Mouse (Mus musculus) forebrain, embryonic 12.5 days (tissue): ENCODE results near the gene Klhl25. TPM values are rescaled to one million over a fixed set of nuclear protein-coding genes. Genes with fewer than 3 reads are reported as not detected.
A peak's percentile ranks its signal among the peaks of the same experiment; 100 is the strongest.
"Not testable (repeated sequence)": the region's sequence is repeated elsewhere in the genome, so short reads cannot be mapped to it uniquely, and the experiment has no call there.

Source experiments
- ATAC-seq: fragments of 200-750 bp; cut with Nextera tagmentation; 2 replicates; pipeline ENCODE4 v1.8.0; 2017; ENCODE audit warnings: moderate TSS enrichment; ENCODE audit not compliant: low FRiP score
- H3K27ac ChIP-seq: fragments of 300-500 bp; sonication (generic); 2 replicates; pipeline ENCODE4 v1.5.1; 2016; ENCODE audit warnings: mild to moderate bottlenecking
- H3K27me3 ChIP-seq: fragments of 300-500 bp; sonication (generic); 2 replicates; pipeline ENCODE4 v1.6.1; 2016; ENCODE audit warnings: mild to moderate bottlenecking
- H3K36me3 ChIP-seq: fragments of 300-500 bp; sonication (generic); replicated peaks from 2 replicates; pipeline ENCODE4 v1.6.1; 2016; ENCODE audit warnings: mild to moderate bottlenecking
- H3K4me1 ChIP-seq: fragments of 300-500 bp; sonication (generic); 2 replicates; pipeline ENCODE4 v1.6.1; 2016
- H3K4me2 ChIP-seq: fragments of 300-500 bp; sonication (generic); 2 replicates; pipeline ENCODE4 v1.6.1; 2016; ENCODE audit warnings: mild to moderate bottlenecking, moderate library complexity
- H3K4me3 ChIP-seq: fragments of 300-500 bp; sonication (generic); replicated peaks from 2 replicates; pipeline ENCODE4 v1.5.1; 2016; ENCODE audit warnings: mild to moderate bottlenecking
- H3K9ac ChIP-seq: fragments of 300-500 bp; sonication (generic); 2 replicates; pipeline ENCODE4 v1.6.1; 2016; ENCODE audit warnings: mild to moderate bottlenecking
- H3K9me3 ChIP-seq: fragments of 300-500 bp; sonication (generic); 2 replicates; pipeline ENCODE4 v1.6.1; 2016
- WGBS: fragments of 180-500 bp; shearing (Covaris S2); methylation state at CpG from one replicate; pipeline ENCODE4 v1.1.7; 2016; 5-methylcytosine and 5-hydroxymethylcytosine counted together
- polyA plus RNA-seq: library from polyadenylated mRNA; unstranded; fragments of >200 nt; fragmentation: Nextera tagmentation; extraction: Ambion mirVana; gene quantifications from 2 replicates; pipeline ENCODE4 v1.2.1, GENCODE M21; 2016

Gene Klhl25
- polyA plus RNA-seq, 1 experiment from 2014 or later = 25.6 TPM

DNA sequence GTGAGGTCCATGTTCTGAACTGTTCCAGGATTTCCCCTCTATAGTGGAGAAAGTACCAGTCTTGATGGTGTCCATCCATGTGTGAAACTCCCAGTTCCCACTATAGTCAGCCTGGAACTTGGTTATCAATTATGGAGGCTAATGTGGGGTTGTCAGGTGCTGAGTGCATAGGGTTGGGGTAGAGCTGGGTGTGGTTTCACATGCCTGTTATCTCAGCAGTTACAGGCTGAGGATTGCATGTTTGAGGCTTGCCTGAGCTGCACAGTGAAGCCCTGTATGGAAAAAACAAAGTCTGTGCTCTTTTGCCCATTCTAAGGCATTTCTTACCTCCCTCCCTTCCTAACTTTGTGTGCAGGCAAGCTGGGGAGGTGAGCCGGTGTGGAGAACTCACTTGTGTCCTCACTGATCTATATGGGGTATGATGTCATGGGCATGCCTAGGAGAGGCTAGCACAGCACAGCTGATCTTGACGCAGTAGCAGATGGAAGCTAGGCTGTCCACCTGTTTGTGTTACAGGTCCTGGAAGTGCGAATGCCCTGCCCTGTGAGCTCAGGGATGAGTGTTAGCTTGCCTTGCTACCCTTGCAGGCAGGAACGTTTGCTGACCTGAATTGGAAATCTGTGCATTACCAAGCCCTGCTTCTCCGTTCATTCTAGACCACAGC, 15.3 kb downstream of the Klhl25 start:
- not testable (repeated sequence) for H3K4me2 ChIP-seq, H3K27ac ChIP-seq, H3K27me3 ChIP-seq, H3K4me3 ChIP-seq, H3K9me3 ChIP-seq, ATAC-seq, H3K9ac ChIP-seq, H3K4me1 ChIP-seq
- H3K36me3 ChIP-seq = peaks cover 57% of the 10 kb centered on the region
- 91% methylated on average over 5 of the region's 5 CpGs for WGBS

DNA sequence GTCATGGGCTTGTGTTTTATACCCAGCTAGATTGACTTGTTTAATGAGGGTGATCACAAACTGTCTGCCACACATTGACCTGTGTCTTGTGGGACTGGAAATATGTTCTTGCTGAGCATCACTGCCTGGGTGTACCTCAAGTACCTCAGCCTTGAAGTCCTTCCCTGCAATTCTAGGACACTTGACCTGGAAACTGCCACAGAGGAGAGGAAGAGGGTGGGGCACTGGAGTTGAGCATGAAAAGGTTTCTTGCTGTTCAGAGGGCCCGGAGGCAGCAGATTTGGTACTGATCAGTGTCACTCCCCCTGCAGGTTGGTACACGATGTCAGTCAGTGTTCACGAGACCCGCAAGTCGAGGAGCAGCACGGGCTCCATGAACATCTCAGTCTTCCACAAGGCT, 16.9 kb downstream of the Klhl25 start:
- 95% methylated on average over 6 of the region's 6 CpGs for WGBS
- H3K4me3 ChIP-seq = no peak overlapping the region
- no peak overlapping the region for H3K27ac ChIP-seq
- no peaks in the 10 kb centered on the region for H3K9me3 ChIP-seq
- ATAC-seq = no peak
- no peak overlapping the region for H3K9ac ChIP-seq
- H3K36me3 ChIP-seq = peaks cover 60% of the 10 kb centered on the region
- 0 out of 2 replicates have a peak, but pooled peaks cover under 1% of the 10 kb centered on the region for H3K4me1 ChIP-seq
- no peaks in the 10 kb centered on the region for H3K27me3 ChIP-seq
- no peak overlapping the region for H3K4me2 ChIP-seq

GRCm38 (mm10) chr7:75866557-75866956, 18.4 kb downstream of the Klhl25 start:
- WGBS = 95% methylated on average over 13 of the region's 13 CpGs

GRCm38 (mm10) chr7:75868687-75869086, 20.6 kb downstream of the Klhl25 start:
- 89% methylated on average over 2 of the region's 2 CpGs for WGBS
- ATAC-seq = no peak
- H3K27me3 ChIP-seq = no peaks in the 10 kb centered on the region

More at GRCm38 (mm10) chr7:75866557-75866956, 18.4 kb downstream of the Klhl25 start:
- Histone ChIP-seq H3K4me1 (no peaks in the 10 kb centered on the region), H3K4me2 (no peak overlapping the region), H3K27ac (no peak overlapping the region), H3K4me3 (no peak overlapping the region), H3K27me3 (no peaks in the 10 kb centered on the region), H3K36me3 (peaks cover 72% of the 10 kb centered on the region), H3K9ac (no peak overlapping the region), H3K9me3 (no peaks in the 10 kb centered on the region)
- ATAC-seq = no peak

GRCm38 (mm10) chr7:75870551-75870950, 22.4 kb downstream of the Klhl25 start:
- H3K36me3 ChIP-seq = peaks cover 87% of the 10 kb centered on the region
- H3K4me2 ChIP-seq = no peak overlapping the region
- H3K9ac ChIP-seq = no peak overlapping the region
- H3K27me3 ChIP-seq = no peaks in the 10 kb centered on the region
- ATAC-seq = no peak
- H3K9me3 ChIP-seq = no peaks in the 10 kb centered on the region
- H3K27ac ChIP-seq = no peak overlapping the region
- no peak overlapping the region for H3K4me3 ChIP-seq
- H3K4me1 ChIP-seq = no peaks in the 10 kb centered on the region
- 82% methylated on average over 9 of the region's 9 CpGs for WGBS

More at GRCm38 (mm10) chr7:75868687-75869086, 20.6 kb downstream of the Klhl25 start:
- Histone ChIP-seq H3K9ac (no peak overlapping the region), H3K27ac (no peak overlapping the region), H3K36me3 (peaks cover 89% of the 10 kb centered on the region), H3K4me1 (no peaks in the 10 kb centered on the region), H3K4me3 (no peak overlapping the region), H3K9me3 (no peaks in the 10 kb centered on the region), H3K4me2 (no peak overlapping the region)

DNA sequence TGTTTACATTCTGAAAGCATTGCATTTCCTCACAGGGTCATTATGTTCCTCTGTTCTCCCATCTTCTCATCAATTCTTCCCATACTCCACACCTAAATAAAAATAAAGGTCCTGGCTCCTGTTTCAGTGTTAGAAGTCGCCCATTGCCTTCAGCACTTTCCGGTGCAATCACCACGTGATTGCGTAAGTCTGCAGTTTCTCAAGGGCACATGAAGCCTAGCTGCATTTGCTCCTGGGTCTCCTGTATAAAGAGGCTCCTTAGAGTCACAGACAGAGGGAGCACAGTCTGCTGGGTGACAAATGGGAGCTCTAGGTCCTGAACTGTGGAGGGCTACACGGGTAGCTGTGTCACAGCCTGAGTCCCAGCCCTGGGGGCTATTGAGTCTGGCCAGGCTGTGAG, 24.1 kb downstream of the Klhl25 start:
- no peak overlapping the region for H3K27ac ChIP-seq
- H3K36me3 ChIP-seq = peaks cover 71% of the 10 kb centered on the region
- no peak overlapping the region for H3K9ac ChIP-seq
- WGBS = 87% methylated on average over 5 of the region's 5 CpGs
- no peaks in the 10 kb centered on the region for H3K4me1 ChIP-seq
- H3K4me3 ChIP-seq = no peak overlapping the region
- ATAC-seq = no peak
- no peaks in the 10 kb centered on the region for H3K27me3 ChIP-seq
- H3K9me3 ChIP-seq = no peaks in the 10 kb centered on the region
- no peak overlapping the region for H3K4me2 ChIP-seq

GRCm38 (mm10) chr7:75872697-75873096, 24.6 kb downstream of the Klhl25 start:
- Histone ChIP-seq H3K4me3 (no peak overlapping the region), H3K4me1 (no peaks in the 10 kb centered on the region), H3K9me3 (no peaks in the 10 kb centered on the region), H3K9ac (no peak overlapping the region), H3K4me2 (no peak overlapping the region), H3K27ac (no peak overlapping the region), H3K36me3 (peaks cover 67% of the 10 kb centered on the region), H3K27me3 (no peaks in the 10 kb centered on the region)
- WGBS = 90% methylated on average over 8 of the region's 8 CpGs
- ATAC-seq = no peak

DNA sequence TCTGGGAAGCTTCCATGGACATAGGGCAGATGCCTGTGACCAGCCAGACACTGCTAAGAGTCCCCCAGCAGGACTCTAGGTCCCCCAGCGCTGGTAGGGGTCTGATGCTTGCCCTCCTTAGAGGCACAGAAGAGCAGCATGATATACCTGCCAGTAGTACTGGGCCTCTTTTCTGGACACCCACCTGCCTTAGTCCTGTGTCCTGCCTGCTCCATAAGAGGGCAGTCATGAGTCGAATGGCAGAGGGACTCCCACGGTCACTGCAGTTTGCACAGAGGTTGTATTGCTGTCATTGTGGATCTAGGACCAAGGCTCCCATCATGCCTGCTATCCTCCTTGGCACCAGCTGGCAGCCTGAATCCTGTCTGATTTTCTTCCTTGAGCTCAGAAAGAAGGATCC, 25.1 kb downstream of the Klhl25 start:
- H3K4me3 ChIP-seq = no peak overlapping the region
- no peak overlapping the region for H3K27ac ChIP-seq
- H3K9ac ChIP-seq = no peak overlapping the region
- WGBS = 71% methylated on average over 3 of the region's 3 CpGs
- no peak for ATAC-seq
- H3K4me2 ChIP-seq = no peak overlapping the region
- no peaks in the 10 kb centered on the region for H3K4me1 ChIP-seq
- no peaks in the 10 kb centered on the region for H3K27me3 ChIP-seq
- H3K36me3 ChIP-seq = peaks cover 64% of the 10 kb centered on the region
- no peaks in the 10 kb centered on the region for H3K9me3 ChIP-seq

DNA sequence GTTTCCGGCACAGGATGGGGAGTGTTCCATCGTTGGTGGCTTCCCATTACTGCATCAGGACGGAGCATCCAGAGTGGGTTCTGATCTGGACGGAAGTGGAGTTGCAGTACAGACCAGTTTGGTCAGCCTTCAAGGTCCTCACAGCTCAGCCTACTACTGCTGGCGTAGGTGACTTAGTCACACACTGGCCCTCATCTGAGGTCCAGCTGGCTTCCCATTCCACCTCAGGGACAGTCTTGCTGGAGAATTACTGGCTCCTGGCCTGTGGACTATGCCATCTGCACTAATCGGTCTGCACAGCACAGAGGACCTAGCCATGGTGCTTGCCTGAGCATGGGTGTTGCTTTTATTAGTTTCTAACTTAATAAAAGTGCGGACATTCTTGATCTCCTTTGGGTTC, 25.6 kb downstream of the Klhl25 start:
- H3K27ac ChIP-seq = no peak overlapping the region
- H3K27me3 ChIP-seq = no peaks in the 10 kb centered on the region
- H3K4me2 ChIP-seq = no peak overlapping the region
- no peak for ATAC-seq
- H3K9ac ChIP-seq = no peak overlapping the region
- H3K4me3 ChIP-seq = no peak overlapping the region
- H3K4me1 ChIP-seq = no peaks in the 10 kb centered on the region
- no peaks in the 10 kb centered on the region for H3K9me3 ChIP-seq
- WGBS = 89% methylated on average over 7 of the region's 7 CpGs
- peaks cover 58% of the 10 kb centered on the region for H3K36me3 ChIP-seq

GRCm38 (mm10) chr7:75879436-75879835, 31.3 kb downstream of the Klhl25 start:
- H3K27ac ChIP-seq, H3K27me3 ChIP-seq, H3K9me3 ChIP-seq, H3K4me3 ChIP-seq, ATAC-seq, H3K4me1 ChIP-seq, H3K4me2 ChIP-seq, H3K9ac ChIP-seq: not testable (repeated sequence)
- peaks cover 10% of the 10 kb centered on the region for H3K36me3 ChIP-seq
- WGBS = 93% methylated on average over 2 of the region's 2 CpGs

DNA sequence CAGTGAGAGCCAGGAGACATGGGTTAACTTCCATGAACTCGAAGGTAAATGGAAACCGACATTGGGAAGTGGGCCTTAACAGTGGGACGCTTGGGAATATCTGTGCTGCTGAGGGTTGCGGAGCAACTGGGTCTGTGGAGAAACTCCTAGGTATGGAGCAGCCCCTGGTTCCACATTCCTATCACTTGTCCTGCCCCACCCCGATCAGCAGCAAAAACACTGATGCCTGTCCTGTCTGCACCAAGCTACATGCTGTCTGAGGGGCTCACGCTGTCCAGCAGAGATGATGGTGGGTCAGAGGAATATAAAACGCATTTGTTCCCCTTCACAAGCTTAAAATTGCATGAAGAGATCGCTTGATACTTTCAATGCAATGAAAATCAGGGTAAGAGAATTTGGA, 32.1 kb downstream of the Klhl25 start:
- Histone ChIP-seq H3K27ac (peak overlapping the region; percentile 36; the same call in 1 of the 2 replicates), H3K9me3 (no peaks in the 10 kb centered on the region), H3K4me1 (peaks cover 5% of the 10 kb centered on the region; the same call in 1 of the 2 replicates), H3K4me3 (no peak overlapping the region), H3K36me3 (0 out of 2 replicates have a peak, but pooled peaks cover 4% of the 10 kb centered on the region), H3K9ac (no peak overlapping the region), H3K27me3 (no peaks in the 10 kb centered on the region), H3K4me2 (peak overlapping the region; percentile 30; the same call in 1 of the 2 replicates)
- ATAC-seq = peak; percentile 25; the same call in 1 of the 2 replicates
- WGBS = 69% methylated on average over 8 of the region's 8 CpGs

GRCm38 (mm10) chr7:75880650-75881049, 32.5 kb downstream of the Klhl25 start:
- ATAC-seq = peak; percentile 85
- Histone ChIP-seq H3K4me1 (peaks cover 5% of the 10 kb centered on the region; the same call in 1 of the 2 replicates), H3K4me3 (no peak overlapping the region), H3K4me2 (peak overlapping the region; percentile 30; the same call in 1 of the 2 replicates), H3K9ac (no peak overlapping the region), H3K27ac (peak overlapping the region; percentile 36; the same call in 1 of the 2 replicates), H3K36me3 (0 out of 2 replicates have a peak, but pooled peaks cover under 1% of the 10 kb centered on the region), H3K27me3 (no peaks in the 10 kb centered on the region), H3K9me3 (no peaks in the 10 kb centered on the region)
- 6% methylated on average over 8 of the region's 8 CpGs for WGBS

GRCm38 (mm10) chr7:75881376-75881775, 33.3 kb downstream of the Klhl25 start:
- no peaks in the 10 kb centered on the region for H3K27me3 ChIP-seq
- no peaks in the 10 kb centered on the region for H3K36me3 ChIP-seq
- 76% methylated on average over 6 of the region's 6 CpGs for WGBS
- no peak overlapping the region for H3K27ac ChIP-seq
- H3K9ac ChIP-seq = no peak overlapping the region
- no peak overlapping the region for H3K4me3 ChIP-seq
- no peaks in the 10 kb centered on the region for H3K9me3 ChIP-seq
- peaks cover 5% of the 10 kb centered on the region; the same call in 1 of the 2 replicates for H3K4me1 ChIP-seq
- H3K4me2 ChIP-seq = no peak overlapping the region
- ATAC-seq = no peak
